Mouse (Mus musculus): Measurements from ENCODE around the gene Larp1. TPM values are rescaled to one million over a fixed set of nuclear protein-coding genes. Genes with fewer than 3 reads are reported as not detected.
A peak's percentile ranks its signal among the peaks of the same experiment; 100 is the strongest.

Gene Larp1
- polyA plus RNA-seq, 1 experiment: 54.4 TPM

DNA sequence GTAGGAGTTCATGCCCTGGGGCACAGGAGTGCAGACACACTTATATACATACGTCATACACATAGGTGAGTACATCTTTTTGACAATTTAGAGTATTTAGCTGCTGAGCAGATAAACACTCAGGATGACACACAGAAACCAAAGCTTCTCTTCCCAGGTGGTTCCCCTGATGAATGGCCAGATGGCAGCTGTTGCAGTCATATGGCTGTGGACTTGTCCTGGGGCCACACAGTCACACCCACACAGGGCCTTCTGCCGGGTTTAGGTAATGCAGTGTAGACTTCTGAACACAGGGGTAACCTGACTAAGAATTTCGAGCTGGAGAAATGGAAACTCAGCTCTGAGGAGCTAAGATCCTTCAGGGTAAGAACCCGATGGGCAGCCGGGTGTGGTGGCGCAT is 72.9 kb downstream of the Larp1 start:
- Histone ChIP-seq H3K4me3 (ENCODE audit: control insufficient read depth, insufficient read depth, low read length) (no peak overlapping the region), H3K27me3 (ENCODE audit: control insufficient read depth, insufficient read depth, low read length) (no peaks in the 10 kb centered on the region), H3K27ac (ENCODE audit: control insufficient read depth, insufficient read depth, low read length) (no peak overlapping the region), H3K36me3 (ENCODE audit: control insufficient read depth, insufficient read depth, low read length) (no peaks in the 10 kb centered on the region), H3K4me1 (replicated peaks; ENCODE audit: control insufficient read depth, insufficient read depth, low read length) (no peaks in the 10 kb centered on the region)
- no peak for TF ChIP-seq POLR2A (IDR thresholded peaks at IDR 0.05; ENCODE audit: control insufficient read depth, extremely low read depth, insufficient read depth, low read length, poor library complexity)
- no peak for TF ChIP-seq CTCF (IDR thresholded peaks at IDR 0.05; ENCODE audit: borderline replicate concordance, control insufficient read depth, extremely low read depth, insufficient read depth, low read length, poor library complexity)
- 90% methylated on average over 6 of the region's 6 CpGs for WGBS
- no peak for DNase-seq

DNA sequence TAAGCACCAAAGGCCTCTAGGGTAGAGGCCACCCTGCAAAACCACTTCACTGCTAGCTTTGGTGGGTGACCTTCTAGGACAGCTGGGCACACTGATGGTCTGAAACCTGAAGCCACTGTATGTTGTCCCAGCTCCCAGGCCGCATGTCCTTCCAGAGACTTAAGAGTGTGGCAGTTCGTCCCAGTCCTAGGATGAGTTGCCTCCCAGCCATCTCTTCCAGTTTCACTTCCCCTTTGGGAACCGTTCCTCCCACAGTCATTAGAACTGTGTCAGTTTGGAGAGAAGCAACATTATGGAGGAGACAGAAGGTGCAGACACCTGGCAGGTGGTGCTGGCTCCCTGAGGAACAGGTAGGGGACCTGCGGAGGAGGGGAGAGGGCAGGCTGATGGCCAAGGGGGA is 83.7 kb downstream of the Larp1 start:
- no peaks in the 10 kb centered on the region for H3K36me3 ChIP-seq (ENCODE audit: control insufficient read depth, insufficient read depth, low read length)
- H3K27me3 ChIP-seq (ENCODE audit: control insufficient read depth, insufficient read depth, low read length): no peaks in the 10 kb centered on the region
- DNase-seq: no peak
- TF ChIP-seq CTCF (IDR thresholded peaks at IDR 0.05; ENCODE audit: borderline replicate concordance, control insufficient read depth, extremely low read depth, insufficient read depth, low read length, poor library complexity) (no peak), POLR2A (IDR thresholded peaks at IDR 0.05; ENCODE audit: control insufficient read depth, extremely low read depth, insufficient read depth, low read length, poor library complexity) (no peak)
- peaks cover 18% of the 10 kb centered on the region for H3K4me1 ChIP-seq (replicated peaks; ENCODE audit: control insufficient read depth, insufficient read depth, low read length)
- no peak overlapping the region for H3K27ac ChIP-seq (ENCODE audit: control insufficient read depth, insufficient read depth, low read length)
- no peak overlapping the region for H3K4me3 ChIP-seq (ENCODE audit: control insufficient read depth, insufficient read depth, low read length)
- WGBS: 35% methylated on average over 4 of the region's 4 CpGs

DNA sequence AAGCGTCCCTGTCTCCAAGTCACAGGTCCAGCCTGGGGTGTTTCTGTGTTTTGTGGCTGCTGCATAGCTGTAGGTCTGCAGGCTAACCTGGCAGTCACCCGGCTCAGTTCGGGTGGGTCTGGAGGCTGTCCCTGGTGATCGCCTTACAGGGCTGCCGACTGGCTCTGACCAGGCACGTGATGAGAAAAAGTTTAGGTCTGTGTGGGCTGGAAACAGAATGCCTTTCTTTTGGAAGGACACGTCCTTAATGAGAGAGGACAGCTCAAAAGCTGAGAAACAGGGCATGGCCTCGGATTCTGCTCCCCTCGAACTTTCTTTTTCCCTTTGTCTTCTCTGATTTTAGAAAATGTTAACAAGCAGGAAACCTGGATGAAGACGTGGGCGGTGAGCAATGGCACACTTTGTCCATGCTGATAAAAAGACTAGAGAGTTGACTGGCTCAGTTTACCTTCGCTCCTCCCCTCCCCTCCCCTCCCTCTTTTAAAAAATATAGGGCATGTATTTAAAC is 84.2 kb downstream of the Larp1 start, which contains the start of gene Gm12248:
Gene Gm12248, minus strand, starts transcription at position 114 of the 508 bp plus-strand sequence.
- Histone ChIP-seq H3K27ac (ENCODE audit: control insufficient read depth, insufficient read depth, low read length) (no peak within 1 kb of the TSS), H3K4me1 (replicated peaks; ENCODE audit: control insufficient read depth, insufficient read depth, low read length) (peaks cover 20% of the 10 kb centered on the region), H3K27me3 (ENCODE audit: control insufficient read depth, insufficient read depth, low read length) (no peaks in the 10 kb centered on the region), H3K4me3 (ENCODE audit: control insufficient read depth, insufficient read depth, low read length) (no peak within 1 kb of the TSS), H3K36me3 (ENCODE audit: control insufficient read depth, insufficient read depth, low read length) (no peaks in the 10 kb centered on the region)
- no peak for DNase-seq
- TF ChIP-seq POLR2A (IDR thresholded peaks at IDR 0.05; ENCODE audit: control insufficient read depth, extremely low read depth, insufficient read depth, low read length, poor library complexity): no peak
- TF ChIP-seq CTCF (IDR thresholded peaks at IDR 0.05; ENCODE audit: borderline replicate concordance, control insufficient read depth, extremely low read depth, insufficient read depth, low read length, poor library complexity): no peak
- 48% methylated on average over 12 of the region's 12 CpGs for WGBS

DNA sequence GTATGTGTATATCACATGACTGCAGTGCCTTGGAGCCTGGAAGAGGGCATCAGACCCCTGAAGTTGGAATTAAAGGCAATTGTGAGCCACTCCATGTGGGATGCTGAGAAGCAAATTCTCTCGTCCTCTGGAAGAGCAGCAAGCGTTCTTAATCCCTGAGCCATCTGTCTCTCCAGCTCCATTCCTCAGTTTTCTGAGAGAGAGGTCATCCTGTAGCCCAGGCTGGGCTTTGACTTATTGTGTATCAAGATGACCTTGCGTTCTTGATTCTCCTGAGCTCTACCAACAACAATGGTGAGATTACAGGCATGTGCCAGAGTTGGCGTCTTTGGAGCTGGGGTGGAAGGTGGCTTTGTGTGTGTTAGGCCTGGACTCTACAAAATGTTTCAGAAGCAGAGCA is 85.9 kb downstream of the Larp1 start:
- DNase-seq: no peak
- H3K36me3 ChIP-seq (ENCODE audit: control insufficient read depth, insufficient read depth, low read length): no peaks in the 10 kb centered on the region
- H3K4me3 ChIP-seq (ENCODE audit: control insufficient read depth, insufficient read depth, low read length): no peak overlapping the region
- WGBS: 98% methylated on average over 4 of the region's 4 CpGs
- TF ChIP-seq CTCF (IDR thresholded peaks at IDR 0.05; ENCODE audit: borderline replicate concordance, control insufficient read depth, extremely low read depth, insufficient read depth, low read length, poor library complexity): no peak
- TF ChIP-seq POLR2A (IDR thresholded peaks at IDR 0.05; ENCODE audit: control insufficient read depth, extremely low read depth, insufficient read depth, low read length, poor library complexity): no peak
- peaks cover 22% of the 10 kb centered on the region for H3K4me1 ChIP-seq (replicated peaks; ENCODE audit: control insufficient read depth, insufficient read depth, low read length)
- H3K27me3 ChIP-seq (ENCODE audit: control insufficient read depth, insufficient read depth, low read length): no peaks in the 10 kb centered on the region
- H3K27ac ChIP-seq (ENCODE audit: control insufficient read depth, insufficient read depth, low read length): no peak overlapping the region

DNA sequence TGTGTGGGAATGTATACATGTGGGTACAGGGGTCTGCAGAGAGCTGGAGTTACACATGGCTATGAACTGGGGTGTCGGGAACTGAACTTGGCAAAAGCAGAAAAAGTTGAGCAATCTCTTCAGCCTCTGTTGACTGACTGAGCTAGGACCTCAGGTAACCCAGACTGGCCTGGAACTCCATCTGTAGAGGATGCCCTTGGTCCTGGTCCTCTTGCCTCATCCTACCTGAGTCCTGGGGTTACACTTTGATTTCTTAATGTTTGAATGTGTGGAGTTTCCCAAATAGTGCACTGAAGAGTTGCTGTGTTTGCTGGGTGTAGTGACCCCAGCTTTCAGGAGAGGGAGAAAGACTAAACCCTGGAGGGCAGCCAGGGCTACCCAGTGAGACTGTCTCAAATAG is 86.7 kb downstream of the Larp1 start:
- no peak for DNase-seq
- TF ChIP-seq CTCF (IDR thresholded peaks at IDR 0.05; ENCODE audit: borderline replicate concordance, control insufficient read depth, extremely low read depth, insufficient read depth, low read length, poor library complexity) (no peak), POLR2A (IDR thresholded peaks at IDR 0.05; ENCODE audit: control insufficient read depth, extremely low read depth, insufficient read depth, low read length, poor library complexity) (no peak)
- H3K27me3 ChIP-seq (ENCODE audit: control insufficient read depth, insufficient read depth, low read length): no peaks in the 10 kb centered on the region
- no peaks in the 10 kb centered on the region for H3K36me3 ChIP-seq (ENCODE audit: control insufficient read depth, insufficient read depth, low read length)
- WGBS: 92% methylated on average over 1 of the region's 1 CpGs
- peak overlapping the region; percentile 15; the same call in 1 of the 2 replicates for H3K27ac ChIP-seq (ENCODE audit: control insufficient read depth, insufficient read depth, low read length)
- H3K4me3 ChIP-seq (ENCODE audit: control insufficient read depth, insufficient read depth, low read length): no peak overlapping the region
- peaks cover 22% of the 10 kb centered on the region for H3K4me1 ChIP-seq (replicated peaks; ENCODE audit: control insufficient read depth, insufficient read depth, low read length)

DNA sequence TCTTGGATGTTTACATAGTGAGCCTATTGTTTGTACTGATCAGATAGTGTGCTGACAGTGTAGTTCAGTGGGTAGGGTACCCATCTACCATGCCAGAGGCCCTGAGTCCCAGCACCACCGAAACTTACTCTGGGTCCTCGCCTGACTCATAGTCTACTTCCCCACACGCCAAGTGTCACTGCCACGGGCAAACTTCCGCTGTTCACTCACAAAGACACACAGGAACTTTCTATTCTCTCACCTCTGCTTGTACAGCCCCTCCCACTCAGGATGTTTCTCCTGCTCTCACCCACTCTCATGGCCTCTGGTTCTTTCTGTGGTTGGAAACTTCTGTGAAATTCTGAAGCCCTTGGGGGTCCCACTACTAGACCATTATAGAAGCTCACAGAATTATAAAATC is 87.3 kb downstream of the Larp1 start:
- 13% methylated on average over 5 of the region's 5 CpGs for WGBS
- no peak overlapping the region for H3K4me3 ChIP-seq (ENCODE audit: control insufficient read depth, insufficient read depth, low read length)

More for the DNA sequence above, 87.3 kb downstream of the Larp1 start:
- Histone ChIP-seq H3K36me3 (ENCODE audit: control insufficient read depth, insufficient read depth, low read length) (no peaks in the 10 kb centered on the region), H3K4me1 (replicated peaks; ENCODE audit: control insufficient read depth, insufficient read depth, low read length) (peaks cover 22% of the 10 kb centered on the region), H3K27ac (ENCODE audit: control insufficient read depth, insufficient read depth, low read length) (peak overlapping the region; percentile 68), H3K27me3 (ENCODE audit: control insufficient read depth, insufficient read depth, low read length) (no peaks in the 10 kb centered on the region)
- TF ChIP-seq POLR2A (IDR thresholded peaks at IDR 0.05; ENCODE audit: control insufficient read depth, extremely low read depth, insufficient read depth, low read length, poor library complexity) (0 out of 2 replicates have a peak, but pooled peaks have one; percentile 21), CTCF (IDR thresholded peaks at IDR 0.05; ENCODE audit: borderline replicate concordance, control insufficient read depth, extremely low read depth, insufficient read depth, low read length, poor library complexity) (no peak)
- DNase-seq: peak; percentile 74

Data from thymus, adult 2 months (tissue).